Mouse (Mus musculus): Measurements from ENCODE around the gene Ccr9. TPM values are rescaled to one million over a fixed set of nuclear protein-coding genes. Genes with fewer than 3 reads are reported as not detected.
"Not testable (repeated sequence)": the region's sequence is repeated elsewhere in the genome, so short reads cannot be mapped to it uniquely, and the experiment has no call there.

The Ccr9 gene
- polyA plus RNA-seq, 1 experiment: 8.7 TPM

- Histone ChIP-seq H3K27ac (ENCODE audit: insufficient read depth, low read length) (no peak overlapping the region), H3K27me3 (ENCODE audit: control insufficient read depth, insufficient read depth, low read length) (no peaks in the 10 kb centered on the region), H3K4me1 (ENCODE audit: control insufficient read depth, insufficient read depth, insufficient read length) (no peaks in the 10 kb centered on the region), H3K4me3 (ENCODE audit: extremely low read depth, insufficient read depth, insufficient read length) (no peak overlapping the region), H3K36me3 (ENCODE audit: control insufficient read depth, insufficient read depth, low read length) (no peaks in the 10 kb centered on the region)
- DNase-seq (ENCODE audit: low read depth in 1 of 2, low spot score in 2 of 2): no peak
- TF ChIP-seq POLR2A (IDR thresholded peaks at IDR 0.05; ENCODE audit: low read depth, low read length) (no peak), CTCF (IDR thresholded peaks at IDR 0.05; ENCODE audit: extremely low read depth, insufficient read depth, insufficient read length, insufficient replicate concordance) (no peak)
- WGBS: 75% methylated on average over 4 of the region's 4 CpGs
Measured at GRCm38 (mm10) chr9:123740799-123741198, 62.6 kb downstream of the Ccr9 start.

- not testable (repeated sequence) for H3K4me3 ChIP-seq (ENCODE audit: extremely low read depth, insufficient read depth, insufficient read length); H3K36me3 ChIP-seq (ENCODE audit: control insufficient read depth, insufficient read depth, low read length); H3K27ac ChIP-seq (ENCODE audit: insufficient read depth, low read length); DNase-seq (ENCODE audit: low read depth in 1 of 2, low spot score in 2 of 2); H3K4me1 ChIP-seq (ENCODE audit: control insufficient read depth, insufficient read depth, insufficient read length); H3K27me3 ChIP-seq (ENCODE audit: control insufficient read depth, insufficient read depth, low read length)
- 66% methylated on average over 8 of the region's 8 CpGs for WGBS
Measured at GRCm38 (mm10) chr9:123749687-123750086, 71.4 kb downstream of the Ccr9 start.

GRCm38 (mm10) chr9:123754333-123754732, 76.1 kb downstream of the Ccr9 start:
- Histone ChIP-seq H3K27me3 (ENCODE audit: control insufficient read depth, insufficient read depth, low read length) (no peaks in the 10 kb centered on the region), H3K4me1 (ENCODE audit: control insufficient read depth, insufficient read depth, insufficient read length) (peaks cover 12% of the 10 kb centered on the region; the same call in 1 of the 2 replicates), H3K4me3 (ENCODE audit: extremely low read depth, insufficient read depth, insufficient read length) (no peak overlapping the region), H3K36me3 (ENCODE audit: control insufficient read depth, insufficient read depth, low read length) (no peaks in the 10 kb centered on the region), H3K27ac (ENCODE audit: insufficient read depth, low read length) (0 out of 2 replicates have a peak overlapping the region, but pooled peaks have one; percentile 7)
- peak; percentile 69 to 91 for DNase-seq (ENCODE audit: low read depth in 1 of 2, low spot score in 2 of 2)
- WGBS: 12% methylated on average over 4 of the region's 4 CpGs
- TF ChIP-seq POLR2A (IDR thresholded peaks at IDR 0.05; ENCODE audit: low read depth, low read length): no peak
- no peak for TF ChIP-seq CTCF (IDR thresholded peaks at IDR 0.05; ENCODE audit: extremely low read depth, insufficient read depth, insufficient read length, insufficient replicate concordance)

- Histone ChIP-seq H3K27me3 (ENCODE audit: control insufficient read depth, insufficient read depth, low read length) (no peaks in the 10 kb centered on the region), H3K36me3 (ENCODE audit: control insufficient read depth, insufficient read depth, low read length) (no peaks in the 10 kb centered on the region), H3K27ac (ENCODE audit: insufficient read depth, low read length) (no peak overlapping the region; the same call in 1 of the 2 replicates), H3K4me3 (ENCODE audit: extremely low read depth, insufficient read depth, insufficient read length) (no peak overlapping the region), H3K4me1 (ENCODE audit: control insufficient read depth, insufficient read depth, insufficient read length) (peaks cover 12% of the 10 kb centered on the region; the same call in 1 of the 2 replicates)
- DNase-seq (ENCODE audit: low read depth in 1 of 2, low spot score in 2 of 2): peak in 1 of 2 experiments; percentile 9
- TF ChIP-seq CTCF (IDR thresholded peaks at IDR 0.05; ENCODE audit: extremely low read depth, insufficient read depth, insufficient read length, insufficient replicate concordance): no peak
- no peak for TF ChIP-seq POLR2A (IDR thresholded peaks at IDR 0.05; ENCODE audit: low read depth, low read length)
- 37% methylated on average over 3 of the region's 3 CpGs for whole genome bisulfite sequencing
Measured at GRCm38 (mm10) chr9:123756752-123757151, 78.5 kb downstream of the Ccr9 start.

GRCm38 (mm10) chr9:123757326-123757725, 79.1 kb downstream of the Ccr9 start:
- H3K36me3 ChIP-seq (ENCODE audit: control insufficient read depth, insufficient read depth, low read length): no peaks in the 10 kb centered on the region
- DNase-seq (ENCODE audit: low read depth in 1 of 2, low spot score in 2 of 2): no peak
- no peaks in the 10 kb centered on the region for H3K27me3 ChIP-seq (ENCODE audit: control insufficient read depth, insufficient read depth, low read length)
- TF ChIP-seq POLR2A (IDR thresholded peaks at IDR 0.05; ENCODE audit: low read depth, low read length) (no peak), CTCF (IDR thresholded peaks at IDR 0.05; ENCODE audit: extremely low read depth, insufficient read depth, insufficient read length, insufficient replicate concordance) (no peak)
- 64% methylated on average over 2 of the region's 2 CpGs for WGBS
- no peak overlapping the region for H3K27ac ChIP-seq (ENCODE audit: insufficient read depth, low read length)
- peaks cover 14% of the 10 kb centered on the region; the same call in 1 of the 2 replicates for H3K4me1 ChIP-seq (ENCODE audit: control insufficient read depth, insufficient read depth, insufficient read length)
- H3K4me3 ChIP-seq (ENCODE audit: extremely low read depth, insufficient read depth, insufficient read length): no peak overlapping the region

GRCm38 (mm10) chr9:123758156-123758555, 79.9 kb downstream of the Ccr9 start:
- Histone ChIP-seq H3K4me3 (ENCODE audit: extremely low read depth, insufficient read depth, insufficient read length) (no peak overlapping the region), H3K27me3 (ENCODE audit: control insufficient read depth, insufficient read depth, low read length) (no peaks in the 10 kb centered on the region), H3K27ac (ENCODE audit: insufficient read depth, low read length) (no peak overlapping the region), H3K36me3 (ENCODE audit: control insufficient read depth, insufficient read depth, low read length) (no peaks in the 10 kb centered on the region), H3K4me1 (ENCODE audit: control insufficient read depth, insufficient read depth, insufficient read length) (peaks cover 14% of the 10 kb centered on the region; the same call in 1 of the 2 replicates)
- no peak for DNase-seq (ENCODE audit: low read depth in 1 of 2, low spot score in 2 of 2)
- no peak for TF ChIP-seq POLR2A (IDR thresholded peaks at IDR 0.05; ENCODE audit: low read depth, low read length)
- no peak for TF ChIP-seq CTCF (IDR thresholded peaks at IDR 0.05; ENCODE audit: extremely low read depth, insufficient read depth, insufficient read length, insufficient replicate concordance)
- 90% methylated on average over 1 of the region's 1 CpGs for WGBS

- Histone ChIP-seq H3K27me3 (ENCODE audit: control insufficient read depth, insufficient read depth, low read length) (no peaks in the 10 kb centered on the region), H3K4me3 (ENCODE audit: extremely low read depth, insufficient read depth, insufficient read length) (no peak overlapping the region), H3K4me1 (ENCODE audit: control insufficient read depth, insufficient read depth, insufficient read length) (peaks cover 16% of the 10 kb centered on the region; the same call in 1 of the 2 replicates), H3K27ac (ENCODE audit: insufficient read depth, low read length) (no peak overlapping the region), H3K36me3 (ENCODE audit: control insufficient read depth, insufficient read depth, low read length) (no peaks in the 10 kb centered on the region)
- TF ChIP-seq CTCF (IDR thresholded peaks at IDR 0.05; ENCODE audit: extremely low read depth, insufficient read depth, insufficient read length, insufficient replicate concordance) (no peak), POLR2A (IDR thresholded peaks at IDR 0.05; ENCODE audit: low read depth, low read length) (no peak)
- no peak for DNase-seq (ENCODE audit: low read depth in 1 of 2, low spot score in 2 of 2)
- WGBS: 64% methylated on average over 4 of the region's 4 CpGs
Measured at GRCm38 (mm10) chr9:123758645-123759044, 80.4 kb downstream of the Ccr9 start.

Measured in spleen, adult 2 months (tissue).